Mouse (Mus musculus): ENCODE data around the gene Taf1c.

DNA sequence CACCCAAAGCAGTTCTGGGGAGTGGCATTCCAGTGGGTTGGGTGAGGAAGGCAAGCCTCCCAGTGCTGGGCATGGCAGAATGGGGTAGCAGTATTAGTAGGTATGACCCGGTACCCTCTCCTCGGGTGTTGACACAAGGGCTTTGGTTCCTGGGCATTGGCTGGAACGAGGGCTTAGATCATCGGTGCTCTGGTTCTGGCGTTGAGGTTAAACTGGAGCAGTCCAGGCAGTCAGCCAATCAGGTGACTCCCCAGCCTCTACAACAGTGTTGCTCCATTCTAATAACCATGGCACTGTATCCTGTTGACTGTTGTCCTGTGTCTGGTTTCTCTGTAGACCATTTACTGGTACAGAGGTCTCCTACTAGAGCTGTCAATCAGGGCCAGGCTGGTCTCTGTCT, 12.6 kb upstream of the Taf1c start:
- no peak for TF ChIP-seq GATA1 (IDR thresholded peaks at IDR 0.05; ENCODE audit: borderline replicate concordance, low read length)
- no peak for TF ChIP-seq FLI1 (IDR thresholded peaks at IDR 0.05; ENCODE audit: low read length)

Data from megakaryocyte, embryonic 14.5 days (primary cell).